Mouse (Mus musculus) forebrain, embryonic 13.5 days (tissue): ENCODE measurements around the gene Fam71f2. TPM values are rescaled to one million over a fixed set of nuclear protein-coding genes. Genes with fewer than 3 reads are reported as not detected.

Experiments used
- ATAC-seq: fragments of 200-750 bp; cut with Nextera tagmentation; 2 replicates; pipeline ENCODE4 v1.8.0; 2017
- H3K27ac ChIP-seq: fragments of 300-500 bp; sonication (generic); 2 replicates; pipeline ENCODE4 v1.5.1; 2015; ENCODE audit warnings: inconsistent platforms, mild to moderate bottlenecking, moderate library complexity
- H3K27me3 ChIP-seq: fragments of 300-500 bp; sonication (generic); 2 replicates; pipeline ENCODE4 v1.6.1; 2015; ENCODE audit warnings: mild to moderate bottlenecking, inconsistent platforms
- H3K36me3 ChIP-seq: fragments of 300-500 bp; sonication (generic); 2 replicates; pipeline ENCODE4 v1.6.1; 2015; ENCODE audit warnings: mild to moderate bottlenecking, inconsistent platforms; ENCODE audit not compliant: poor library complexity, severe bottlenecking
- H3K4me1 ChIP-seq: fragments of 300-500 bp; sonication (generic); 2 replicates; pipeline ENCODE4 v1.6.1; 2015; ENCODE audit warnings: inconsistent platforms
- H3K4me2 ChIP-seq: fragments of 300-500 bp; sonication (generic); 2 replicates; pipeline ENCODE4 v1.6.1; 2015; ENCODE audit warnings: inconsistent platforms, mild to moderate bottlenecking, moderate library complexity
- H3K4me3 ChIP-seq: fragments of 300-500 bp; sonication (generic); 2 replicates; pipeline ENCODE4 v1.5.1; 2015; ENCODE audit warnings: mild to moderate bottlenecking, inconsistent platforms
- H3K9ac ChIP-seq: fragments of 300-500 bp; sonication (generic); 2 replicates; pipeline ENCODE4 v1.6.1; 2015; ENCODE audit warnings: mild to moderate bottlenecking, inconsistent platforms
- H3K9me3 ChIP-seq: fragments of 300-500 bp; sonication (generic); replicated peaks from 2 replicates; pipeline ENCODE4 v1.6.1; 2016; ENCODE audit warnings: inconsistent platforms
- WGBS: fragments of 180-500 bp; shearing (Covaris S2); methylation state at CpG from one replicate; pipeline ENCODE4 v1.1.7; 2015; 5-methylcytosine and 5-hydroxymethylcytosine counted together
- polyA plus RNA-seq: library from polyadenylated mRNA; unstranded; fragments of >200 nt; fragmentation: Nextera tagmentation; extraction: Ambion mirVana; gene quantifications from 2 replicates; pipeline ENCODE4 v1.2.1, GENCODE M21; 2015

Fam71f2 gene
- polyA plus RNA-seq, 1 experiment from 2014 or later, result 0.75 TPM

DNA sequence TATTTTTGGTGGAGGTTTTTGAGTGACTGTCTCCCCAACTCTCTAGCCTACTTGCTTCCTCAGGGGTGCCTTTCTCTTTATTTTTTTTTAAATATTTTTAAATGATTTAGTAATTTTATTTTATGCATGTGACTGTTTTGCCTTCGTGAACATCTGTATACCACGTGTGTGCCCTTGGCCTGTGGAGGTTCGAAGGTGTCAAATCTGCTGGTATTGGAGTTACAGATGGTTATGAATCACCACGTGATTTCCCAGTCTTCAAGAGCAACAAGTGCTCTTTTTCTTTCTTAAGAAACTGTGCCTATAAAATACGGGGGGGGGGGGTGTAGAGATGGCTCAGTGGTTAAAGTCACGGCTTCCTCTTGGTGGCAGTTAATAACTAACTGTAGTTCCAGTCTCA, 42.2 kb downstream of the Fam71f2 start:
- H3K4me3 ChIP-seq, result no peak overlapping the region
- no peak overlapping the region for H3K27ac ChIP-seq
- H3K4me1 ChIP-seq, result no peaks in the 10 kb centered on the region
- no peak overlapping the region for H3K9ac ChIP-seq
- no peaks in the 10 kb centered on the region for H3K36me3 ChIP-seq
- 87% methylated on average over 6 of the region's 6 CpGs for WGBS
- no peak overlapping the region for H3K4me2 ChIP-seq
- no peaks in the 10 kb centered on the region for H3K9me3 ChIP-seq
- no peak for ATAC-seq
- no peaks in the 10 kb centered on the region for H3K27me3 ChIP-seq

DNA sequence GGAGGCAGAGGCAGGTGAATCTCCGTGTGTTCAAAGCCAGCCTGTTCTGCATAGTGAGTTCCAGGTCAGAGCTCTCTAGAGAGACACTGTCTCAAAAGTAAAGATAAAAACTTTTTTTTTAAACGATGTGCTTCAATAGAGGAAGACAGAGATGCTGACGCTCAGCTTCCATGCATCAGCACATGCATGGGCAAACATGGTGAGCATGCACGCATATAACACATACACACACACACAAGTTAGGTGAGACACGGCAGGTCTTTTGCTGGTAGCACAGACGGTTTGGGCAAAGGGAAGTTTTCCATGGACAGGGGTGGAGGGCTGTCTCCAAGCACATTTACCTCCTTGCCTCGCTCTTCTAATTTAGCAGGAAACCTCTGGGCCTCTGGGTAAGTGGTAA, 42.8 kb downstream of the Fam71f2 start:
- H3K4me1 ChIP-seq, result no peaks in the 10 kb centered on the region
- no peaks in the 10 kb centered on the region for H3K27me3 ChIP-seq
- H3K9ac ChIP-seq, result no peak overlapping the region
- H3K27ac ChIP-seq, result no peak overlapping the region
- WGBS, result 91% methylated on average over 7 of the region's 7 CpGs
- H3K4me3 ChIP-seq, result no peak overlapping the region
- H3K36me3 ChIP-seq, result no peaks in the 10 kb centered on the region
- no peak for ATAC-seq
- no peak overlapping the region for H3K4me2 ChIP-seq
- H3K9me3 ChIP-seq, result no peaks in the 10 kb centered on the region

DNA sequence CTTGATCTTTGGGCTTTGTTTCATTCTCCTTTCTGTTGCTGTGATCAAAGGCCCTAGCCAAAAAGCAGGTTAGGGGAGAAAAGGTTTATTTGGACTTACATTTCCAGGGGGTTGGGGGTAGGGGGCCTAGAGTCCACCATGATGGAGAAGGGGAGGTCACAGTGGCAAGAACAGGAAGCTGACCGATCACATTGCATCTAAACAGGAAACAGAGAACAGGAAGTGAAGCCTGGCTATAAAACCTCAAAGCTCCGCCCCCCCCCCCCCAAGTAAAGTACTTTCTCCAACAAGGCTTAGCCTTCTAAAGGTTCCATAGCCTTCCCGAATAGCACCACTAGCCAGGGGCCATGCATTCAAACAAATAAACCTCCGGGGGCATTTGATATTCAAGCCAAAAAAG, 43.3 kb downstream of the Fam71f2 start:
- H3K36me3 ChIP-seq, result no peaks in the 10 kb centered on the region
- H3K27me3 ChIP-seq, result no peaks in the 10 kb centered on the region
- WGBS, result 93% methylated on average over 4 of the region's 4 CpGs
- H3K4me3 ChIP-seq, result no peak overlapping the region
- H3K27ac ChIP-seq, result no peak overlapping the region
- no peaks in the 10 kb centered on the region for H3K9me3 ChIP-seq
- H3K4me2 ChIP-seq, result no peak overlapping the region
- no peak overlapping the region for H3K9ac ChIP-seq
- ATAC-seq, result no peak
- H3K4me1 ChIP-seq, result no peaks in the 10 kb centered on the region

DNA sequence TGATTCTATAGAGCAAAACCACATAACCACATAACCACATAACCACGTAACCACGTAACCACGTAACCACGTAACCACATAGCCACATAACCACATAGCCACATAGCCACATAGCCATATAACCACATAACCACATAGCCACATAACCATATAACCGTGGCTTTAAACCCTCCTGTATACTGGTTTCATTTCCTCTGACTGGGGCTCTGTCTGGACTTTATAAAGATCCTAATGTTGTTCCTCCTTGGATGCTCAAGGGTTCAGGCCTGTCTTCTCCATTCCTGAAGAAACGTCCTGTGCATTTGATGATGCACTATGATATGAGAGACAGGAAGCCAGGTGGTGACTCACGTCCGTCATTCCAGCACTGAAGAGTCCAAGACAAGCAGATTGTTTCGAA, 47.6 kb downstream of the Fam71f2 start:
- H3K27ac ChIP-seq, result no peak overlapping the region
- no peak overlapping the region for H3K9ac ChIP-seq
- no peak for ATAC-seq
- 91% methylated on average over 9 of the region's 9 CpGs for WGBS
- no peaks in the 10 kb centered on the region for H3K9me3 ChIP-seq
- no peaks in the 10 kb centered on the region for H3K4me1 ChIP-seq
- H3K27me3 ChIP-seq, result no peaks in the 10 kb centered on the region
- H3K4me2 ChIP-seq, result no peak overlapping the region
- H3K36me3 ChIP-seq, result no peaks in the 10 kb centered on the region
- H3K4me3 ChIP-seq, result no peak overlapping the region

DNA sequence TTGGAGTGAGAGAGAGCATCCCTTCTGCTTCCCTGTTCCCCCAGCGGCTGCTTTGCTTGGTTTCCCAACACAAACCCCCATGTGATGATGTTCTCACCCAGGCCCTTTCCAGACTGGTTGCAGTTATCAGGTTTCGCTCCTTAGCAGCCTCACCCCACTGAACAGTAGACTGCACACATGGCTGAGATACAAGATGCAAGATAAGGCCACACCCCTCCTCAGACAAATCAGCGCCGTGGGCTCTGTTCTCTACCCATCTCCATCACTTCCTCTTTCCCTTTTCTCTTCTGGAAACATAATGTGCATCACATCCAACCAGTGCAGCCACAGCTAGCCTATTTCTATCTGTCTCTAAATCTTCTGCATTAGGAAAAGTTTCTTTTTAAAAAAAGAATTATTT, 50.1 kb downstream of the Fam71f2 start:
- Histone ChIP-seq H3K4me3 (no peak overlapping the region), H3K27ac (no peak overlapping the region), H3K4me1 (no peaks in the 10 kb centered on the region), H3K9ac (no peak overlapping the region), H3K4me2 (no peak overlapping the region), H3K36me3 (no peaks in the 10 kb centered on the region), H3K9me3 (no peaks in the 10 kb centered on the region), H3K27me3 (no peaks in the 10 kb centered on the region)
- ATAC-seq, result no peak
- 90% methylated on average over 4 of the region's 4 CpGs for WGBS

Other genes starting within 250 kb of the Fam71f2 start
- not detected in 2 replicates for gene Lep, start 219.4 kb upstream of the Fam71f2 start, polyA plus RNA-seq
- 46.9 and 48.8 TPM in 2 replicates for gene Rbm28, start 114.6 kb upstream of the Fam71f2 start, polyA plus RNA-seq
- gene Prrt4, start 100.0 kb upstream of the Fam71f2 start, polyA plus RNA-seq, result 1.5 and 1.8 TPM in 2 replicates
- 37.6 and 39.2 TPM in 2 replicates for gene Impdh1, start 63.2 kb upstream of the Fam71f2 start, polyA plus RNA-seq
- 38.3 and 38.6 TPM in 2 replicates for gene Hilpda, start 7.1 kb upstream of the Fam71f2 start, polyA plus RNA-seq
- gene Fam71f1, start 39.5 kb downstream of the Fam71f2 start, polyA plus RNA-seq, result not detected in 2 replicates
- 163 and 177 TPM in 2 replicates for gene Calu, start 68.5 kb downstream of the Fam71f2 start, polyA plus RNA-seq
- 0.44 TPM in 2 replicates for gene Opn1sw, start 108.9 kb downstream of the Fam71f2 start, polyA plus RNA-seq
- 34.3 and 37.0 TPM in 2 replicates for gene Ccdc136, start 116.7 kb downstream of the Fam71f2 start, polyA plus RNA-seq
- 1.5 and 1.6 TPM in 2 replicates for gene Flnc, start 153.7 kb downstream of the Fam71f2 start, polyA plus RNA-seq
- 289 and 294 TPM in 2 replicates for gene Atp6v1f, start 188.1 kb downstream of the Fam71f2 start, polyA plus RNA-seq
- gene Atp6v1fnb, start 191.8 kb downstream of the Fam71f2 start, polyA plus RNA-seq, result 0.41 and 0.45 TPM in 2 replicates
- gene Kcp, start 228.4 kb downstream of the Fam71f2 start, polyA plus RNA-seq, result 6.3 and 8.0 TPM in 2 replicates
- 1.0 and 1.2 TPM in 2 replicates for gene Irf5, start 247.0 kb downstream of the Fam71f2 start, polyA plus RNA-seq